15 mouse cellular contexts compared by ENCODE assay signal in the genomic region with DNA sequence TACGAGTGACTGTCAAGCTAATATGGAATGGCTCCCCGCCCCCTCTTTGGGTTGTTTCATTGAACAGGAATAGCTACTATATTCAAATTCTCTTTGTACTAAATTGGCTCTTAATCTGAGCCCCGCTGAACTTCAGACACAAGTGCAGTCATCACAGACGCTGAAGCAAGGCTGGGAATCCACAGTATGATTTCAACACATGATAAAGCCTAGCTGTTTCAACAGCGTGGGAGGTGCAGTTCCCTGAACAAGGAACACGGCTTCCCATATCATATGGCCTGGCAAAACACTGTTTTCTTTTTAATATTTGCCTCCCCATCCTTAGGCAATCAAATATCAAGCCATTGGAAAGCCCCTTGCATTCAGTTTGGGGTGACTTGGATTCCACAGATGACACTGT.
"Had no signal": no experiment of that assay in that cellular context is flagged by ENCODE, and none has a peak within 500 bp of the region (broad histone marks: within the 10 kb centered on the region; RNA-seq: fewer than 3 reads in every experiment).

No protein-coding gene starts in this region.

- DNase-seq: kidney, adult 18-20 months; kidney, adult 9 months; kidney, postnatal 25 days; liver, embryonic 13.5 days; lung, embryonic 14.5 days; lung, postnatal 10 days; lung, postnatal 36 days; midbrain, embryonic 14.5 days; thymus, adult 2 months; thymus, postnatal 14 days; thymus, postnatal 4 days had no signal

- H3K4me3 ChIP-seq: left cerebral cortex, adult 2 months; liver, embryonic 13.5 days; megakaryocyte, embryonic 14.5 days; midbrain, embryonic 10.5 days had no signal

- H3K27ac ChIP-seq: left cerebral cortex, adult 2 months; liver, embryonic 13.5 days; midbrain, embryonic 10.5 days had no signal

- H3K27me3 ChIP-seq: liver, embryonic 13.5 days; megakaryocyte, embryonic 14.5 days had no signal

- H3K9me3 ChIP-seq: liver, embryonic 13.5 days; megakaryocyte, embryonic 14.5 days; midbrain, embryonic 10.5 days had no signal

- ATAC-seq: intestine, embryonic 16.5 days had no signal

- H3K4me2 ChIP-seq: liver, embryonic 13.5 days; lung, embryonic 14.5 days had no signal

- H3K4me1 ChIP-seq: liver, embryonic 13.5 days; megakaryocyte, embryonic 14.5 days; midbrain, embryonic 10.5 days had no signal

- H3K9ac ChIP-seq: liver, embryonic 13.5 days; lung, embryonic 14.5 days had no signal

- H3K36me3 ChIP-seq: liver, embryonic 13.5 days; midbrain, embryonic 10.5 days had no signal
